Comparison of ENCODE assay signal across 8 mouse cellular contexts in genomic region chrX:150956016-150956415, GRCm38 (mm10).
DNase-seq lines count a peak whose midpoint lies in the region; ATAC-seq lines count a peak whose summit lies in the region.

No protein-coding gene starts in this region.

- H3K4me2 ChIP-seq in heart, embryonic 12.5 days = no peak overlapping the region
- H3K4me2 ChIP-seq in hindbrain, embryonic 14.5 days (replicated peaks) = peak overlapping the region; percentile 46
- H3K4me2 ChIP-seq in midbrain, embryonic 11.5 days = no peak overlapping the region

- intact Hi-C loops in heart, postnatal 25 days (cut with DNase I) = loop anchor here (2.0 to 5.0 kb wide), 4 partner anchors 144 to 444 kb away; partner anchors contain the start of gene Maged2

- no peak for DNase-seq in heart, postnatal 25 days (ENCODE audit: low spot score)
- DNase-seq in embryonic facial prominence, embryonic 10.5 days (ENCODE audit: low spot score) = no peak
- DNase-seq in hindbrain, embryonic 14.5 days (ENCODE audit: low spot score) = peak; percentile 25
- no peak for DNase-seq in midbrain, embryonic 11.5 days (ENCODE audit: low spot score, missing footprints)
- DNase-seq in frontal cortex, postnatal 36 days (ENCODE audit: low spot score in 2 of 2) = no peak
- no peak for DNase-seq in left cerebral cortex, adult 11 months (ENCODE audit: low spot score)

- no peaks in the 10 kb centered on the region for H3K27me3 ChIP-seq in heart, embryonic 12.5 days (replicated peaks)
- peaks cover 31% of the 10 kb centered on the region for H3K27me3 ChIP-seq in embryonic facial prominence, embryonic 10.5 days (replicated peaks; ENCODE audit: low read depth, poor library complexity, severe bottlenecking)
- no peaks in the 10 kb centered on the region; the same call in 1 of the 2 replicates for H3K27me3 ChIP-seq in hindbrain, embryonic 14.5 days (ENCODE audit: control insufficient read depth, insufficient read depth, low read length)
- H3K27me3 ChIP-seq in midbrain, embryonic 11.5 days (ENCODE audit: control insufficient read depth, insufficient read depth, low read length) = no peaks in the 10 kb centered on the region

- no peaks in the 10 kb centered on the region for H3K36me3 ChIP-seq in heart, embryonic 12.5 days
- no peaks in the 10 kb centered on the region for H3K36me3 ChIP-seq in embryonic facial prominence, embryonic 10.5 days (replicated peaks)
- no peaks in the 10 kb centered on the region for H3K36me3 ChIP-seq in hindbrain, embryonic 14.5 days (replicated peaks; ENCODE audit: control insufficient read depth, insufficient read depth)
- H3K36me3 ChIP-seq in midbrain, embryonic 11.5 days (ENCODE audit: control insufficient read depth, insufficient read depth, low read length) = no peaks in the 10 kb centered on the region

- peak overlapping the region; percentile 75 for H3K27ac ChIP-seq in heart, embryonic 12.5 days (ENCODE audit: poor library complexity, severe bottlenecking)
- H3K27ac ChIP-seq in embryonic facial prominence, embryonic 10.5 days (replicated peaks) = peak overlapping the region; percentile 84
- H3K27ac ChIP-seq in hindbrain, embryonic 14.5 days = peak overlapping the region; percentile 83
- no peak overlapping the region for H3K27ac ChIP-seq in midbrain, embryonic 11.5 days (ENCODE audit: low read depth, low read length)

- no peak overlapping the region for H3K4me3 ChIP-seq in heart, embryonic 12.5 days
- H3K4me3 ChIP-seq in embryonic facial prominence, embryonic 10.5 days = peak overlapping the region; percentile 42; the same call in 1 of the 2 replicates
- H3K4me3 ChIP-seq in hindbrain, embryonic 14.5 days (replicated peaks; ENCODE audit: low read length) = peak overlapping the region; percentile 23
- no peak overlapping the region for H3K4me3 ChIP-seq in midbrain, embryonic 11.5 days (ENCODE audit: low read depth, low read length)

- no peaks in the 10 kb centered on the region for H3K4me1 ChIP-seq in heart, embryonic 12.5 days (replicated peaks)
- H3K4me1 ChIP-seq in embryonic facial prominence, embryonic 10.5 days = no peaks in the 10 kb centered on the region
- no peaks in the 10 kb centered on the region for H3K4me1 ChIP-seq in hindbrain, embryonic 14.5 days (replicated peaks; ENCODE audit: control insufficient read depth, insufficient read depth, low read length)
- H3K4me1 ChIP-seq in midbrain, embryonic 11.5 days (ENCODE audit: control insufficient read depth, insufficient read depth, low read length) = no peaks in the 10 kb centered on the region

- H3K9ac ChIP-seq in heart, embryonic 12.5 days = no peak overlapping the region
- H3K9ac ChIP-seq in hindbrain, embryonic 14.5 days = no peak overlapping the region
- H3K9ac ChIP-seq in midbrain, embryonic 11.5 days (ENCODE audit: low read length) = no peak overlapping the region

- ATAC-seq in heart, embryonic 12.5 days (ENCODE audit: insufficient number of reproducible peaks, low FRiP score) = no peak
- ATAC-seq in hindbrain, embryonic 14.5 days (ENCODE audit: low FRiP score) = no peak
- peak; percentile 43; the same call in 1 of the 2 replicates for ATAC-seq in midbrain, embryonic 11.5 days (ENCODE audit: low FRiP score)
- ATAC-seq in megakaryocyte, adult 5-6 weeks (ENCODE audit: poor library complexity, severe bottlenecking) = no peak

- 64% methylated on average over 1 of the region's 1 CpGs for WGBS in heart, embryonic 12.5 days
- 51% methylated on average over 1 of the region's 1 CpGs for WGBS in embryonic facial prominence, embryonic 10.5 days
- WGBS in hindbrain, embryonic 14.5 days = 38% methylated on average over 1 of the region's 1 CpGs
- 57% methylated on average over 1 of the region's 1 CpGs for WGBS in midbrain, embryonic 11.5 days

- H3K9me3 ChIP-seq in heart, embryonic 12.5 days (replicated peaks) = no peaks in the 10 kb centered on the region
- H3K9me3 ChIP-seq in embryonic facial prominence, embryonic 10.5 days = no peaks in the 10 kb centered on the region
- no peaks in the 10 kb centered on the region for H3K9me3 ChIP-seq in hindbrain, embryonic 14.5 days (ENCODE audit: control insufficient read depth, low read length)
- no peaks in the 10 kb centered on the region for H3K9me3 ChIP-seq in midbrain, embryonic 11.5 days (ENCODE audit: control insufficient read depth, low read length)

Comparison
In these comparisons a context has a peak if more than half of its experiments do, and no peak if none do; other contexts are left out.
1. H3K4me3 ChIP-seq: peak in embryonic facial prominence, embryonic 10.5 days (single experiment) and hindbrain, embryonic 14.5 days (single experiment); none in heart, embryonic 12.5 days (single experiment) and midbrain, embryonic 11.5 days (single experiment).